Mouse (Mus musculus) adrenal gland, adult 8-10 months (tissue): ENCODE results near the gene Sorcs2. TPM values are rescaled to one million over a fixed set of nuclear protein-coding genes. Genes with fewer than 3 reads are reported as not detected.
A peak's percentile ranks its signal among the peaks of the same experiment; 100 is the strongest.

Experiments used
- DNase-seq: peaks from one replicate; pipeline ENCODE4 v3.0.0; 2022
- total RNA-seq, 4 experiments: library from RNA; stranded (reverse); gene quantifications; 2 replicates each; pipeline ENCODE4 v1.2.4; 2022

Sorcs2 gene
- 10 to 100 TPM in 3 of 4 experiments, 1 to 10 TPM in 1; 7.9 to 18.3 (median 12.5) TPM for total RNA-seq

- DNase-seq, result peak; percentile 66
These were observed at the start of gene Sorcs2 for GRCm38 (mm10) chr5:36397837-36398282. Sorcs2 (minus strand) TSS chr5:36398139.

- no peak for DNase-seq
These were observed 48.4 kb upstream of the Sorcs2 start for GRCm38 (mm10) chr5:36446166-36446890.

GRCm38 (mm10) chr5:36445028-36445427 lies 47.1 kb upstream of the Sorcs2 start:
- no peak for DNase-seq

GRCm38 (mm10) chr5:36444611-36445010 lies 46.7 kb upstream of the Sorcs2 start:
- DNase-seq, result peak; percentile 60

- DNase-seq, result no peak
These were observed 42.8 kb upstream of the Sorcs2 start for GRCm38 (mm10) chr5:36440741-36441140.

GRCm38 (mm10) chr5:36436858-36437257 lies 38.9 kb upstream of the Sorcs2 start:
- DNase-seq, result peak; percentile 33

GRCm38 (mm10) chr5:36434398-36434967 lies 36.5 kb upstream of the Sorcs2 start:
- no peak for DNase-seq

GRCm38 (mm10) chr5:36431711-36432110 lies 33.8 kb upstream of the Sorcs2 start:
- DNase-seq, result no peak

- no peak for DNase-seq
These were observed 31.6 kb upstream of the Sorcs2 start for GRCm38 (mm10) chr5:36429551-36429950.

- no peak for DNase-seq
These were observed 29.9 kb upstream of the Sorcs2 start for GRCm38 (mm10) chr5:36427831-36428230.

GRCm38 (mm10) chr5:36426404-36426803 lies 28.5 kb upstream of the Sorcs2 start:
- DNase-seq, result no peak

GRCm38 (mm10) chr5:36424676-36425075 lies 26.7 kb upstream of the Sorcs2 start:
- no peak for DNase-seq

- no peak for DNase-seq
These were observed 24.8 kb upstream of the Sorcs2 start for GRCm38 (mm10) chr5:36422689-36423088.

- no peak for DNase-seq
These were observed 21.9 kb upstream of the Sorcs2 start for GRCm38 (mm10) chr5:36419861-36420260.

- DNase-seq, result no peak
These were observed 16.9 kb upstream of the Sorcs2 start for GRCm38 (mm10) chr5:36414712-36415331.

- peak; percentile 47 for DNase-seq
These were observed 775 bp upstream of the Sorcs2 start for GRCm38 (mm10) chr5:36398463-36399364.

- DNase-seq, result no peak
These were observed 567 bp downstream of the Sorcs2 start for GRCm38 (mm10) chr5:36397384-36397759.

GRCm38 (mm10) chr5:36396491-36397383 lies 1.2 kb downstream of the Sorcs2 start:
- DNase-seq, result no peak

- DNase-seq, result peak; percentile 63
These were observed 1.9 kb downstream of the Sorcs2 start for GRCm38 (mm10) chr5:36396011-36396410.

GRCm38 (mm10) chr5:36394840-36395515 lies 3.0 kb downstream of the Sorcs2 start:
- DNase-seq, result no peak

GRCm38 (mm10) chr5:36391751-36392150 lies 6.2 kb downstream of the Sorcs2 start:
- no peak for DNase-seq
